Mouse (Mus musculus): ENCODE data around the gene Mpeg1.

Gene Mpeg1

GRCm38 (mm10) chr19:12491636-12492035, 31.1 kb downstream of the Mpeg1 start:
- DNase-seq (ENCODE audit: low read depth, low spot score): no peak

DNA sequence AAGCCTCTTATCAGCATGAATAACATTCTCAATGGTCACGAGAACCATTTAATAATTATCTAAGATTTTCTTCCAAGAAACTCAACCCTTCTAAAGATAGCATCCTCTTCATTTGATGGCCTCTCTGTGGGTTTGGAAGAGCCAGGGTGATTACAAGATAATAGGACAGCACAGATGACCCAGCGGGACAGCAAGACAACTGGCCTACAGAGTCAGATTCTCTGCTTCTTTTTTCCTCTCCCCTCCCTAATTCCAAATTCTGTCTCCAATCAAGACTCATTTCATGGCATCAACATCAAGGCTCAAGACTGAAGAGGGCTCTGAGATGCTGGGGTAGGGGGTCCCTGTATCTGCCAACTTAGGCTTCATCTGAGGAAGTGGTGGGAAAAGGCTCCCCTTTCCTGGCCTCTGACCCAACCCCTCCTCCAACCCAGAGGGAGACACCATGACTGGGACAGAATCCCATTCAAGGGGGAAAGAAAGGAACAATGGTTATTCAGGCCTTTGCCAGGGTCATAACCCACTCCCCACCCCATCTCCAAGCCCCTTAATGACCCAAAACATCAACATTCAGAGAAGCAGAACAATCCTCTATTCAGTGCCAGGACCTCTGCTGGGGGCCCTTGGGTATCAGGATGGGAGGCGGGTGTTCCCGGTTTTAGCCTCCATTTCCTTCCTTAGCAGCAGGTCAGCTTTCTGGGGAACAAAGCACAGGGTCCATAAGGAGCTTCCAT, 33.0 kb downstream of the Mpeg1 start:
- no peak for DNase-seq (ENCODE audit: low read depth, low spot score)

- DNase-seq (ENCODE audit: low read depth, low spot score): no peak
Measured at GRCm38 (mm10) chr19:12494187-12494458, 33.5 kb downstream of the Mpeg1 start.

GRCm38 (mm10) chr19:12494972-12495535, 34.5 kb downstream of the Mpeg1 start:
- no peak for DNase-seq (ENCODE audit: low read depth, low spot score)

DNA sequence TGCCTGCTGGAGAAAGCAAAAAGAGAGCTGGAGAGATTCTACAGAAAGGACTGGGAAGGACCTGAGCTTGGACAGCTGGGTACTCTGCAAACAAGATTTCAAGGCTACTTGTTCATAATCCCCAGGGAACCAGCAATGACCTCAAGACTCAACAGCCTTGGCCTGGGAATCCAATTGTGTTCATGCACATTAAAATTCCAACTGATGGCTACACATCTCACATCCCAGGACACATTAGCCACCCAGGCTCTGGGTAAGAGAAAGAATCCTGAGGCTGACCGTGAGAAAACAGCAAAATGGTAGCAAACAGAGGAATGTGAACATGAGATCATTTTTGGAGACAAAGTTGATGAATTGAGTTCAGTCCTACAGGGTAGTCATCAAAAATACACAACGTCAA, 35.7 kb downstream of the Mpeg1 start:
- no peak for DNase-seq (ENCODE audit: low read depth, low spot score)

GRCm38 (mm10) chr19:12497909-12498308, 37.3 kb downstream of the Mpeg1 start:
- no peak for DNase-seq (ENCODE audit: low read depth, low spot score)

DNA sequence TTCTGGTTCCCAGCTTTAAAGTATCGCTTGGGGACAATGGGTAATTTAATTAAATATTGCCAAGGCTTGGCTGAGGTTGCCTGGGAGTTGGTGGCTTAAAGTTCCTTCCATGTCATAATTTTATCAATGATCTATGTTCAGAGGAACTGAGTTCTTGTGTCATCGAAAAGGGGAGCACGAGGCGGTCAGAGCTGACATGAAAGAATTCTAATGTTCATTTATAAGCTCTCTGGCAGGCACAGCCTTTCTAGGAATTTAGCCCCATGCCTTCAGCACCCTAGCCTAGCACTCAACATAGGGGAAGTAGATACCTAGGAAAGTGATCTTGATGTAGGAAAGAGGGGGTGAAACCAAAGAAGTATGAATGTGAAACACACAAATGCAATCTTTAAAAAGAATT, 37.7 kb downstream of the Mpeg1 start:
- DNase-seq (ENCODE audit: low read depth, low spot score): no peak

DNA sequence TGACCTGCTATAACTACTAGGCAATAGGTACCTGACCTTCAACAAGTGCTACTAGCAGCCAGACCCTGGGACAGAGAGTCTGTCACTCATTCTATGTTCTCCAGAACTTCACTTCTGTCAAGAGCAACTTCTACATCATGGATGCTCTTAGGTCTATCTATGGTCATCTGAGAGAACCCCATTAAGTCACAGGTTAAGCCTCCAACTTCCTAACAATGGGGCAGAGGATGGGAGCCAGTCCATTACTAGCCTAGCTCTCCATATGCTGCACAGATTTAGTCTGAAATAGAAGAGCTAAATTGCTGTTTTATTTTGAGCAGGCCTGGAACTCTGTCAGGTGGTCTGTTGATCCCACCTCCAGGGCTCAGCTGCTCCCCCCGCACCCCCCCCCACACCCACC, 38.4 kb downstream of the Mpeg1 start:
- DNase-seq (ENCODE audit: low read depth, low spot score): no peak

- no peak for DNase-seq (ENCODE audit: low read depth, low spot score)
Measured at GRCm38 (mm10) chr19:12499485-12499884, 38.9 kb downstream of the Mpeg1 start.

DNA sequence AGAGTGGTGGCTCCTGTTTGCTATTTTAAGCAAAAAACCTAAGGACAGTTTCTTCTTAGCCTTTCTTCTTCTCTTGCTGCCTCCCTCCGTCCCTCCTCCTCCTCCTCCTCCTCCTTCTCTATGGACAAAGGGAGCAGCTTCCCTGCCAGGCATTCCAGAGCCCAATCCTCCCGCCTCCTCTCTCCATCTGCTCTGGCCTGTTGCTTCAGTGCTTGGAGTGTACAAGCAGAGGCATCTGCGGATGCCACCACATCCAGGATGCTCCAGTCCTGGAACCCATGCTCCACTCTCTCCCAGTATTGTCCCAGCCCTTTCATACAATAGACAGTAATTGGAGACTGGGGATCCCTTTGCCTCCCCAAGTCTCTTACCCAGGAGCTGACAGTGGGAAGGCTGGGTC, 39.5 kb downstream of the Mpeg1 start:
- DNase-seq (ENCODE audit: low read depth, low spot score): no peak

- no peak for DNase-seq (ENCODE audit: low read depth, low spot score)
Measured at GRCm38 (mm10) chr19:12500881-12501311, 40.3 kb downstream of the Mpeg1 start.

DNA sequence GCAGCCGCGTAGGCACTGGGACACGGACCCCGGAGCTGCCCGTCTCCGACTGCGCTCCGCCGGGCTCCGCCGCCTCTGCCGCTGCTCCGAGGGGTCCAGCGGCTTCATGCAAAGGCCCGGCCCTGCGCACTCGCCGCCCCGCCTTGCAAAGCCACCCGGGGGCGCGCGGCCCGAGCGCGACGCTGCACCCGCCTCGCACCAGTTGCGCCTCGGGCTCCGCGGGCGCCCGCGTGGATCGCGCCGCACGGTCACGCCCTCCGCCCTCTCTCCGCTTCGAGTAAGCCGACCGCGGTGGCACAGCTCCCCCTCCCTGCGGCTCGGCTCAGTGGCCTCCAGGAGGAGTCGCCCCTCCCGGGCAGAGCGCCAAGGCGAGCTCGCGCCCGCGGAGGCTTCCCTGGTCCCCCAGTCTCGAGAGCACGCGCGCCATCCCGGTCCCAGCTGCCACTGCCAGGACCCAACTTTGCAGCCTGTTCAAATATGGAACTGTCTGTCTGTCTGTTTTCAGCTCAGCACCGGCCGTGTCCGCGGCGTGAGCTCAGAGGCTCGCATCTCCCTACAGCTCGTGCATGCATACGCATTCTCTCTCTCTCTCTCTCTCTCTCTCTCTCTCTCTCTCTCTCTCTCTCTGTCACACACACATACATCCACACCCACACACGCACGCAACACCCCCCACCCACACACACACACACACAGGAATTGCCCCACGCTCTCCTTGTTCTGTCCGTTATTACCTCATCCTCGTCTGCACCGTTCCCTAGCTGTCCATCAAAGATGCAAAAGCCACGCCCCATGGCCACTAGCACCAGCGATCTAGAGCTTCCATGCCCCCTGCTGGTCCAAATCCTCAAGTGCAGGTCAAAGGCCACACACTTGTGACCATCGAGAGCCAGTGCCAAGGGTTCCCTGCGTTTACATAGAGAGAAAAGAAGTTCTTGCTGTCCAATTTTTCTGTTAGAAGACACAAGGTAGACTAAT, 41.1 kb downstream of the Mpeg1 start, which contains the start of gene Dtx4:
Gene Dtx4 (minus strand): TSS at position 85 of the 978 bp plus-strand sequence.
- peak; percentile 83 for DNase-seq (ENCODE audit: low read depth, low spot score)

GRCm38 (mm10) chr19:12502756-12503155, 42.2 kb downstream of the Mpeg1 start:
- no peak for DNase-seq (ENCODE audit: low read depth, low spot score)

DNA sequence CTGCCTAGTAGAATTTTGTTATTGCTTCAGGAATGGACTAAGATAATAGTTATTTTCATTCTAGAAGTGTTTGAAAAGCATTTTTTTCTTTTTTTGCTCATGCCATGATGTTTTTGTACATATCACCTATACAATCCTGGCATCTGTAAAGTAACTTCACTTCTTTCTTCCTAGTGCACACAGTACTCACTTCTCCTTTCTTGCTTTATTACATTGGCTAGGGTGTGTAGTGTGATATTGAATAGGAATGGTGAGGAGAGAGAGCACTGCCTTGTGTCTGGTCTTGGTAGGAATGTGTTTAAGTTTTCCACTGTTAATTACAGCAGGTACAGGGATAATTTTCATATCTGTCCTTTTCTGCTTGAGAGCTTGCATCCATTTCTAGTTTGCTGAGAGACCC, 54.0 kb downstream of the Mpeg1 start:
- no peak for DNase-seq (ENCODE audit: low read depth, low spot score)
